Mouse (Mus musculus): ENCODE results near the gene Arntl2. TPM values are rescaled to one million over a fixed set of nuclear protein-coding genes. Genes with fewer than 3 reads are reported as not detected.
A peak's percentile ranks its signal among the peaks of the same experiment; 100 is the strongest.

Gene Arntl2
- total RNA-seq, 2 experiments from 2014 or later: 5.9 to 10.2 TPM

DNA sequence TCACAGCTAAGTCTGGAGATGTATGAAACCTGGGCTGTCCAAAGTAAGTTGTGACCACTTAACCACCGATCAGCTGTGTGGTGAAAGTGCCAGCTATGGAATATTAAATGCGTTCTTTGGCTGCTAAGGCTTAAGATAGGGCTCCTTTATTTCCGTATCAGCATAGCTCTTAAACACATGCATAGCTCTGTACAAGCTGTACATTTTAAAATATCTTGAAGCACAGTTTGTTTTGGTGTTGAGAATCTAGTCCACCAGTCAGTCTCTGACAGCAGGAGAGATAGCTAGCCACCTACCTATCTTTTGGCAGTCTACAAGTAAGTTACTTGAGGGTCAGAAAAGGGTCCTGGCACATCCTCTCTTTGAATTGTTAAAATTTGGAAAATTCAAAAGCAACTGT is 17.8 kb upstream of the Arntl2 start:
- DNase-seq (ENCODE audit: low spot score in 2 of 2): no peak

DNA sequence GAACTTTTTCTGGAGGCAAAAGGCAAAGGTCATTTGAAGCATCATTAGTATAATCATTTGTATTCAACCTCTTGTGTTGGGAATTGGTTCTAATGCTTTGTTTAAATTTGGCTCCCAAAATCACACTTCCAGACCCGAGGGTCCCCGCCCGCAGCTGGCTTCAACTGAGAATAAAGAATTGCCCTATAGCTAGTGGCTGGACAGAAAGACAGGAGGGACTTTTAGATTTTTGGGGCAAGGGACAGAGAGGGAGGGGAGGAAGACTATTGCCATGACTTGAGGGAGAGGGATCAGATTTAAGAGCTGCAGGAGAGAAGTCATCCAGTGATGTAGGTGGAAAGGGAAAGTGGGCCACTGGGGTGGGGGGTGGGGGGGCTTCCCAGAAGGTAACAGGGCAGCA is 14.3 kb upstream of the Arntl2 start:
- no peak for DNase-seq (ENCODE audit: low spot score in 2 of 2)

DNA sequence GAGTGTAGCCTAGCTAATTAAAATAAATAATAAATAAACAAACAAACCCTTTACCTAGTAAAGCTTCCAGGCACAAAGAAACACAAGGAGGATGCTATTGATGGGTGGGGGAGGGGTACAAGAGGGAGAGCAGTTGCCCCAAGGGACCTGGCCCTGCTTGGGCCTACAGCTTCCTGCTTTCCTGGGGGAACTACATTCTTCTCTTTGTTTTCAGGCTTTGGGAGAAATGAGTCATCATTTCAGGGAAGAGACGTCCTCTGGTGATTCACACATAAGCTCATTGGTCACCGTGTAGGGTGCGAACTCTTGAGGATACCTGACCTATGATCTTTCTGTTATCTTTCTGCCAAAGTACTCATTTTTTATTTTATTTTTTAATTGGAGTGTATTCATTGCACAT is 2.3 kb upstream of the Arntl2 start:
- no peak for DNase-seq (ENCODE audit: low spot score in 2 of 2)

DNA sequence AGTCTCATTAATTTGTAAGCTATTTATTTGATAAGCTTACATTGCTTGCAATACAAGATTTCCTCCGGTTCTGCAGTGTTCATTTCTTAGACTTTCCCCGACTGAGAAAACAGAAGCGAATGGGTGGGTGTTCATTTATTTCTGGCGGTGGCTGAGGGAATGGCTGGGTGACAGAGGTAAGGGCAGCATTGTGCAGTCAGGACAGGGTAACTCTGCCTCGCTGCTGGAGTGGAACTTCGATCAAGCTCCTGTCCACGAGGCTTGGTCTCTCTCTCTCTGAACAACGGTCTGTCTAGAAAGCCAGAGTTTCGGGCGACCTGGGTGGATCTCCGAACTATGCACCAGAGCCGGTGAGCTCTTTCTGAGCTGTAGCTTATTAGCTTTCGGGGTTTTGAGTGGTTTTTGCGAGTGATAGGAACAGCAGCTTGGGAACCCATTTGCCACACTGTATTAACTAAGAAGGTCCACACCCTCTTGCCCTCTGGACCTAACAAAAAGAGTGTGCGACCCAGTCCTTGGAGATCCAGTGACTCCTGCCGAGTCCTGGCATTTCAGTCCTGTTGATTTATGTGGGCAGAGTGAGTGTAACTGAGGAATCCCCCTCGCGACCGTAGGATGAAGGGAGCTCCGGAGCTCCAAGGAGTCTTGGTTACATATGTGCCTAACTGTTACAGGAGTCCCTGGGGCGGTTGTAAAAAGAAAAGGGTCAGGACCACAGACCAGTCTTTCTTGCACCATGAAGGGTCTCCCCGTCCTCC is 510 bp upstream of the Arntl2 start:
- DNase-seq (ENCODE audit: low spot score in 2 of 2): peak in 1 of 2 experiments; percentile 8

DNA sequence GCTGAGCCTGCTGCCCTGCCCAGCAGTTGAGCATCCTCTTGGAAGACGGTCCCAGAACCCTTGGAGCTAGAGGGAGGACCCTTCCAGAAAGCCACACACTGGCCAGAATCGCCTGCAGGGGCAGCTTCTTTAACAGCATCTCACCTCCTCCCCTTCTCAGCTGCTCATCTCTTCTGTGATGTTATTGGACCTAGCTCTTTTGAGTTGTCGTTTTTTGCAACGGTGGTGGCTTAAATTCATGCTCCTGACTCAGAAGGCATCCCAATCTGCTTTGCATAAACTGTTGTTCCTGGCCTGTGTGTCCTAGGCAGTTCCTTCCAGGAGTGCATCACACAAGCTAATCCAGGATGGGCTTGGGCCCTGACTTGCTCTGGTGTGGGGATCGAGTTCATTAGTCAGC is 1.6 kb downstream of the Arntl2 start:
- no peak for DNase-seq (ENCODE audit: low spot score in 2 of 2)

DNA sequence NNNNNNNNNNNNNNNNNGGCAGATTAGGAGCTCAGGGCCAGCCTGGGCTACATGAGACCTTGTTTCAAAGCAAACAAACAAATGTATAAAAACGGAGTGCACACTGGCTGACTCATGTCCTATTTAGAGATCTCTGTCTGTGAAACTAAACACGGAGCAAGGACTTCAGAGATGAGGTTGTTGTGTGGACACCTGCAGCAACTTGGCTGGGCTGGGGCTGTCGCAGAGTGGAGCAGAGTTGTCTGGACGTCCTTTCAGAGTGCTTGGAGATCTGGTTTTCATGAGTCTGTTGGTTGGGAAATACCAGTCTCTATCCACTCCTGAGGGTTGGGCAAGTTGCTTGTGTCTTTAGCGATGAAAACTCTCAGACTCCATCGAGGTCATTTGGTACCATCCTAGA is 14.1 kb downstream of the Arntl2 start:
- no peak for DNase-seq (ENCODE audit: low spot score in 2 of 2)

DNA sequence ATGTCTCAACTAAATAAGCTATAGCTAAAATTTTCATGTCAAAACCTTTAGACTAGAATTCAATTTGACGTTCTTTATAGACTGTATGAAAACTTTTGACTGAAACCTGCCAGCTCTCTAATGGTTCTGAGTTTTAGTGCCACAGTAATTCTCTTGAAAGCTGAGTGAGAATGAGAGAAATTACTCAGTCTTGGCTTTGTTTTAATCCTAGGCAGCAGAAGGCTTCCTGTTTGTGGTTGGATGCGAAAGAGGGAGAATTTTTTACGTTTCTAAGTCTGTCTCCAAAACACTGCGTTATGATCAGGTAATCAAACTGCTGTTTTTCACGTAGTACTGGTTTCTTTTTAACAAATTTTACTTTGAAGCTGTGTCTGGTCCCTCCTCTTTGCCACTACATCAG is 17.2 kb downstream of the Arntl2 start:
- DNase-seq (ENCODE audit: low spot score in 2 of 2): no peak

DNA sequence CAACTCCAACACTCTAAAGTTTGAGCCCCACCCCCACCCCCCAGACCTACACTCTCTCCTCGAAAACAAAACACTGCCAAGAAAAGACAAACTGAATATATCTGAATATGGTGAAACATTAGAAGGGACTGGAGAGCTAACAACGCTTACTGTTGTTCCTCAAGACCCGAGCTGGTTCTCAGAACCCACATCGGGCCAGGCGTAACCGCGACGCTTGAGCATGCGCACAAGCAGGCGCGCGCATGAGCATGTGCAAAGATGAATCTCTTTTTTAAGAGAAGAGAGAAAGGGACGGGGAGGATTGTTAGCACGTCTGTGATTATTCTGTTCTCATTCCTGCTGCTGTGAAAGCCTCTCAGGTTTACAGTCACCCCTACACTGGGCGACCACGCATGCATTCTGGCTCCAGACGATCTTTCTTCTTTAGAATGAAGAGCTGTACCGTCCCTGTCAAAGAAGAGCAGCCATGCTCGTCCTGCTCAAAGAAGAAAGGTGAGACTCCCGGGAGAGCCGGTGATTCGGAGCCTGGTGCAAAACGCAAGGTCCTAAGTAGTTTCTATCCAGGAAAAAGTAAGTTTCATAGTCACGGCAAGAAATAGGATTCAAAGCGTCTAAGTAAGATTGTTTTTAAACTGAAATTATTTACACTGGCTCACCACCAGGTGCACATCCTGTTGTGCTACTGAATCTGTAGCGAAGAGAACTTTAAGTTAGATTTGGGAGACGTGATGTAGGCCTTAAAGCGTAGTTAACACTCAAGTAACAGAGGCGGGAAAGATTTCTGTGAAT is 24.5 kb downstream of the Arntl2 start:
- DNase-seq (ENCODE audit: low spot score in 2 of 2): no peak

DNA sequence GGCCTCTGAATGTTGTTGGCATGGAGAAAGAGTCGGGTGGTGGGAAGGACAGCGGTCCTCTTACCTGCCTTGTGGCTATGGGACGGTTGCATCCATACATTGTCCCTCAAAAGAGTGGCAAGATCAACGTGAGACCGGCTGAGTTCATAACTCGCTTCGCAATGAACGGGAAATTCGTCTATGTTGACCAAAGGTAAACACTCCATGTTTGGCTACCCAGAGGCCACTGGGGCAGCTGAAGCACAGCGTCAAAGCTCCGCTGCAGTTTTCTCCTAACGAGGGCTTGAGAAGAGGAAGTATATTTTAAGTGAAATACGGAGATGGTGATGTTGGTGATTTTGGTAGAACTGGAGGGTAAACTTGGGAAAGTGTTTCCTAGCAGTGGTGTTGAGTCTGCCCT is 26.1 kb downstream of the Arntl2 start:
- no peak for DNase-seq (ENCODE audit: low spot score in 2 of 2)

DNA sequence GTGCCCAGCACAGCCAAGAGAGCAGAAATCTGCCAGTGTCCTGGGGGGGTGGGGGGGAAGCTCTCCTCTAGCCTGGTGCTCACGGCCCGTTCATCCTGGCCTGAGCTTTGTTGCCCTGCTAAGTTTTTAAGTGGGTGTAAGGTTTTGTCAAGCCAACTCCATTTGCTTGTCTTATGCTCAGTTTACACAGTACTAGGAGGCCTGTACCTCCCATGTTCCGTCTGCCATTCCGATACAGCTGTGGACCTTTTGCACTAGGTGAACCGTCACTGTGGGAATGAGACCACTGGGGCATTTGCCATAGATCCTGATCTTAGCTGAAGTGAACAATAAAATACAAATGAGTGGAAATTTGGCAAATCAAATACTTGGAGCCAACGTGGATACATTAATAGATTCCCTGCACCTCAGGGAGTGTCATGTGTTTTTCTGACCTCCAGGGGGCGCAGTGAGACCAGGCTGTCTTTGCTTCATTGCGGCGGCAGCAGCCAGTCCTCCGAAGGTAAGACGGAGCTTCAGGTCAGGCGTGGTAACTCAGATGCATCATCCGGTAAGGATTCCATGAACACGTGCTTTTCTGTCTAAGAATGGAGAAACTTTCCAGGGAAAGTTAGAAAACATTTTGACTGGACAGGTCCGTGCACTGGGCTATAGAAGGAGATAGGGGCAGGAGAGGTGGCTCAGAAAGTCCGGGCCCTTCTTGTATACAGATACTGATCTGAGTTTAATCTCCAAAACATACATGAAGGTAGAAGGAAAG is 29.1 kb downstream of the Arntl2 start:
- DNase-seq (ENCODE audit: low spot score in 2 of 2): peak; percentile 66 to 72

DNA sequence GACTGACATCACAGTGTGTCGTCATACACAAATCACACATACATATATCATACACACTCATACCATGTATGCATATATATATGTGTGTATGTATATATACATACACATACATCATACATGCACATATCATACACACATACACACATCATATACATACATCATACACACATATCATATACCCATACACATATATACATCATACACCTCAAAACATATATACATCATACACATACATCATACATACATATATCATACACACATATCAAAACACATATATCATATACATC is 29.6 kb downstream of the Arntl2 start:
- DNase-seq (ENCODE audit: low spot score in 2 of 2): no peak

DNA sequence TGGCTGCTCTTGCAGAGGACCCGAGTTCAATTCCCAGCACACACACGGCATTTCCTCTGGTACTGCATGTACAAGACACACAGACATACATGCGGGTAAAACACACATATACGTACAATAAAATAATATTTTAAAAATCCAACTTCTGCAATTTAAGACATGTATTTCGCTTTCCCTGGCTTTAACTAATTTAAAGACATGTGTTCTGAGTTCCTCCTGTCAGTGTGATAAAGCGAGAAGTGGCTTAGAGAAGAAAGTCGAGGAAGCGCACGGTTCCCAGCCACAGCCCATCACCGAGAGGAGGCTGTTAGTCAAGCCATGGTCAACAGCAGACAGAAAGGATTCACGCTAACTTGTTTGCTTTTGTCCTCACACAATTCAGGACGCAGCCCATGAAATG is 35.5 kb downstream of the Arntl2 start:
- DNase-seq (ENCODE audit: low spot score in 2 of 2): no peak

DNA sequence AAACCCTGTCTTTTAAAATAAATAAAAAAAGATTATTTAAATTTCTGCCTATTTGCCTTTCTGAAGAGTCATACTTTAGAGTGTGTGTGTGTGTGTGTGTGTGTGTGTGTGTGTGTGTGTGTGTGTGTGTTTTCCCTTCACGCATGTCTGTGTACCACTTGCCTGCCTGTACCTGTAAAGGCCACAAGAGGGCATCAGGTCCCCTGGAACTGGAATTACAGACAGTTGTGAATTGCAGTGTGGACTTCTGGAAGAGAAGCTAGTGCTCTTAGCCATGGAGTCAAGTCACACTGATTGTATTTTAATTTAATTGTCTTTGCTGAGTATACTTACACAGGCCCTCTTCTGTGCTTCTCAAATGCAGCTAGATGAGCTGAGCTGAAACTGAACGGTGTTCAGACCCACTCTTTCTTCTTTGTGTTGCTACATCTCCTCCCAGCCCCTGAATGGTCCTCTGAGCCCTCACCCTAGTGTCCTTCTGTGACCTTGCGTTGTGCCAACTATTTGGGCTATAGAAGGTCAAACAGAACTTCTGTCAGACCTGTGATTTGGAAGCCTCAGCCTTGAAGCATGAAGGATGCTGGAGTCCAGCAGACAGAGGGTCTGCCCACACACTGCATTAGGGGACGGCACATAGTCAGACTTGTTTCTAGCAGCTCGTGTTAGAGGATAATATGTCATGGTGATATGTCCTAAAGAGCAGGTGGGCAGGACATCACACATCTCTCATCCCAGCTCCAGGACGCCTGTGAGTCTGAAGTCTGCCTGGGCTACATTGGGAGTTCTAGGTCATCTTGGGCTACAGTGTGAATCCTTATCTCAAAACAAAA is 37.8 kb downstream of the Arntl2 start:
- peak; percentile 46 to 50 for DNase-seq (ENCODE audit: low spot score in 2 of 2)

DNA sequence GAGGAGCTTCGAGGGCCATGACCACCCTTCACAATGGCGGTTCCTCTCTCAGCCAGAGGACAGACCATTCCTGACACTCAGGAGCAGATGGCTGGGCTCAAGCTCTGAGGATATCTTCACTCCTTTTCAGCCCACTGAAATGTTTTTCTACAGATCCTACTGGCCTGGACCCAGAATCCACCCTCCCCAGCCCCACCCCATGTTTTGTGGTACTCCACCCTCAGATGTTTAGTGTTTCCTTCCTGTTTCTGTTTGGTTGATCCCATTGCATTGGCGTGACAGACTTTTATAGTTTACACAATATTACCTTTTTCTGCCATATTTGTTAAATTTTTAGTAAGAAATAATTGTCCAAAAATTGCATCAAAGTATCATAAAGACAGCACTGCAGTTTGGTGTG is 38.5 kb downstream of the Arntl2 start:
- DNase-seq (ENCODE audit: low spot score in 2 of 2): no peak

DNA sequence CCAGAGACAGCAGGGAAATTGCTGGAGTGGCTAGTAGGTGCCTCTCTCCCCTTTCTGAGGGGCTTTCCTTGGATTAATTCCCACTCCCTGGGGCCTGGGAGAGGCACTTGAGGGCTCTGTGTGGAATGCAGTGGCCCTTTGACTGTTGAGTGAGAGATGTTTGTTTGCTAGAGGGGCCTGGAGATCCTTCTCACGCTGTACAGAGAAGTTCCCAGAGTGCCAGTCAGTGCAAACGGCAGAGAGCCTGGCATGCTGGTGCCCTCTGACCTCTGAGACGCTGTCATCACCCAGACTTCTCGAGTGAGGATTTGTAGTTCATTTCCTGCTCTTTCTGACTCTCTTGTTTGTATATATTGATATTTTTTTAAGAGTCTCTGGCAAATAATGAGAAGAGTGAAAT is 39.9 kb downstream of the Arntl2 start:
- DNase-seq (ENCODE audit: low spot score in 2 of 2): no peak

DNA sequence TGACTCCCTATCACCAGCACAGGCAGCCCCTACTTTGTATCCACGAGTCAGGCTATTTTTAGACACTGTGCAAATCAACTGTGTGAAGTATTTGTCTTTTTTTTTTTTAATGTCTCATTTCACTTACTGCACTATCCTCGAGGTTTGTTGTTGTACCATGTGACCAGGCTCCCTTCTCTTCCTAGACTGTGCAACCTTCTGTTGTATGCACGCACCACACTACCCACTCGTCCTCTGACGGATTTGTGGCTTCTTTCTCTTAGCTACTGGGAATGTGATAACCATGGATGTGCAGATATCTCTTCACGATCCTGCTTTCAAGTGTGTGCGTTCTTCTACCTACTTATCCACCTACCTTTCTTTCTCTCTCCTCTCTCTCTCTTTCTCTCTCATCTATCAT is 41.5 kb downstream of the Arntl2 start:
- no peak for DNase-seq (ENCODE audit: low spot score in 2 of 2)

DNA sequence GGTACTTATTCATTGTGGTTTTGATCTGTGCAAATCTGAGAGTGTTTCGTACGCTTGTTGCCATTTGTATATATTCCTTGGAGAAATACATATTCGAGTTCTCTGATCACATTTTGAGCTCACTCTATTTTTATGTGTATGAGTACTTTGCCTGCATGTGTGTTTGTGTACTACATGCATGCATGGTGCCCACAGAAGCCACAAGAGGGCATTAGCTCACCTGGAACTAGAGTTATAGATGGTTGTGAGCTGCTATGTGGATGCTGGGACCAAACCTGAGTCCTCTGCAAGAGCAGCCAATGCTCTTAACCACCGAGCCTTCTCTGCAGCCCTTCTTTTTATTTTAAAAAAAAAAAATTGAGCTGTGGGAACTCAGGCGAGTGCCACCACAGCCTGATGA is 42.5 kb downstream of the Arntl2 start:
- no peak for DNase-seq (ENCODE audit: low spot score in 2 of 2)

DNA sequence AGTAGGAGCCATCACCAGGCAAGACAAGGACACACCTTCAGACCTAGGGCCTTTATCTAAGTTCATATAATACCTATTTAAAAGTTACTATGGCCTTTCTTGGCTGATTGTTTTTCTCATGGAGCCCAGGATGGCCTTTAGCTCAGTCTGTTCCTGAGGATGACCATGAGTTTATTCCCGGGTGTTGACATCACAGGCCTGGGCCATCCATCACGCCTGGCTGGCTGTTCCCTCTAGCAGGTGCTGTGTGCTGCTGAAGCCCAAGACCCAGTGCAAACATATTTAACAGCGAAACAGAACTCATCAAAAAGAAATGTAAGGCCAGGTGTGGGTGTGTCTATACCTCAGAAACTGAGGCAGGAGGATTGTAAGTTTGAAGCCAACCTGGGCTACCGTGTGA is 43.0 kb downstream of the Arntl2 start:
- no peak for DNase-seq (ENCODE audit: low spot score in 2 of 2)

DNA sequence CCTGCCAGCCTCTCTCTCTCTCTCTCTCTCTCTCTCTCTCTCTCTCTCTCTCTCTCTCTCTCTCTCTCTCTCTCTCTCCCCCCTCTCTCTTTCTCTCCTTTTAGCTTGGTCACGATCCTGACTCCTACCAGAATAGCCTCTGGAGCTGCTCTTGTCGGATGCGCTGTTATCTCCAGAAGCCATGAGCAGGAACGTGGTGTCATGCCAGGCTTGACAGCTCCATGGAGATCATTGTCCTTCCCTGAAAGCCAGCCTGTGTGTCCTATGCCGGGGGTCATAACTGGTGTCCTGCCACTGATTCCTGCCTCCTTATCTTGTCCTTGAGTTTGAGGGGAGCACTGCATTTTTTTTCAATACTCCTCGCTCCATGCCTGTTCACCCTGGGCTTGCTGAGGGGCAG is 49.0 kb downstream of the Arntl2 start:
- no peak for DNase-seq (ENCODE audit: low spot score in 2 of 2)

DNA sequence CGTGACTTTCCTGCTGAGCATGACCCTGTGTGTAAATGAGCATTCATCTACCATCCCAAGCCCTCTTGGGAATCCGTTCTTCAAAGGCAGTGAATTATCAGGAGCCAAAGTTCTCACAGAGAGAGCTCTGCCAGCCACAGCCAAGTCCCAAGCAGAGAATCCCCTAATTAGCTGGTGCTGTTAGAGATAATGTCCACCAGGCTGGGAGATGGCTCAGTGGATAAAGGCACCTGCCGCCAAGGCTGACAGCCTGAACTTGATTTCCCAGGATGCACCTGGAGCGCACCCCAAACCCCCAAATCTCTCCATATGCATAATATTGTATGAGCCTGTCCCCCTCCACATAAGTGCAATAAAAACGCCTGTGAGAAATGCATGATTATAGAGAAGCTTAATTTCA is 49.5 kb downstream of the Arntl2 start:
- DNase-seq (ENCODE audit: low spot score in 2 of 2): no peak

DNA sequence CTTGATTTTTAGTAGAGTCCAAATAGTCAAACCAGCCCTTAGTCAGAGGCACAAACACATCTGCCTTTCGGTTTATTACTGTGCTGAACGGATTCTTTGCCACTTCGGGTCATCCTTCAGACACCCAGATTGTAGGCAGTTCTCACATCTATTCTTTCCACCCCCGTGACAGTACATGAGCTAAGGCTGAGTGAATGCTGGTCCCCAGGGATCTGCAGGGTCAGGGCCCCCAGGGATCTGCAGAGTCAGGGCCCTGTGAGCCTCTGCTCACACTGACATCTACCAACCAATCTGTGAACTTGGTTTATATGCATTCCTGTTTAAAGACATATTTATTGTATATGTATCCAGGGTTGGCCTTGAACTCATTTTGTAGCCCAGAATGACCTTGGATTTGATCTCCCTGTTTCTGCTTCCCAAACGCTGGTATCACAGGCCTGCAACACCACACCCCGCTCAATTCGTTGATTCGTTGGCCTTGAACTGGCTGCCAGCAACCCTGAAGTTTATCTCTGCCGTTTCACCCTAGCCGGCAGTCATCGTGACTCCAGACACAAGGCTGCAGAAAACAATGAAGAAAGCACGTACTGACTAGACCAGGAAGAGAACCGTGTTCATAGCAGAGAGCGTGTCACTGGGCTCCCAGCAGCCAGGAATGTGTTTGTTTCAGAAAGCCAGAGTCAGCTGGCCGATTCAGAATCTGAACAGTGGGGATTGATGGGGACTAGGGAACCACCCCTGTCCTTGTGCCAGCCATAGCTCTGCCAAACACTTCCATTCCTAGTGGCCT is 50.3 kb downstream of the Arntl2 start:
- no peak for DNase-seq (ENCODE audit: low spot score in 2 of 2)
